Mouse (Mus musculus) CH12F3 (cell line): ENCODE measurements around the gene C1qb.

Experiments
- in situ Hi-C: fragments of 300-500 bp; cut with MboI; formaldehyde crosslinking; loops from 2 replicates; pipeline ENCODE4 v1.14.3; 2020; ENCODE audit warnings: low sequenced_read_pairs

C1qb gene

GRCm38 (mm10) chr4:136895861-136896260 is 9.9 kb upstream of the C1qb start:
- in situ Hi-C loops: loop anchor here (10.0 to 25.0 kb wide), 2 partner anchors 179 to 391 kb away; partner anchors contain the start of gene Wnt4

GRCm38 (mm10) chr4:136894821-136895220 is 8.8 kb upstream of the C1qb start:
- in situ Hi-C loops: loop anchor here (5.0 to 25.0 kb wide), 3 partner anchors 82 to 392 kb away; partner anchors contain the start of gene Wnt4

GRCm38 (mm10) chr4:136893691-136894543 is 7.9 kb upstream of the C1qb start:
- in situ Hi-C loops: loop anchor here (5.0 to 25.0 kb wide), 3 partner anchors 83 to 393 kb away; partner anchors contain the start of gene Wnt4

GRCm38 (mm10) chr4:136892811-136893210 is 6.8 kb upstream of the C1qb start, which contains the start of gene C1qc:
Gene C1qc, minus strand, starts transcription at chr4:136893065.
- in situ Hi-C loops: loop anchor here (5.0 to 25.0 kb wide), 3 partner anchors 84 to 394 kb away; partner anchors contain the start of gene Wnt4

GRCm38 (mm10) chr4:136892371-136892770 is 6.4 kb upstream of the C1qb start:
- in situ Hi-C loops: loop anchor here (5.0 to 25.0 kb wide), 3 partner anchors 85 to 395 kb away; partner anchors contain the start of gene Wnt4

- in situ Hi-C loops: loop anchor here (5.0 to 25.0 kb wide), 3 partner anchors 86 to 396 kb away; partner anchors contain the start of gene Wnt4
Observed at GRCm38 (mm10) chr4:136891115-136891514, 5.1 kb upstream of the C1qb start.

GRCm38 (mm10) chr4:136889981-136890380 is 4.0 kb upstream of the C1qb start:
- in situ Hi-C loops: loop anchor here (5.0 to 25.0 kb wide), 3 partner anchors 87 to 397 kb away; partner anchors contain the start of gene Wnt4

- in situ Hi-C loops: loop anchor here (25.0 kb wide), 1 partner anchor 400 kb away; the partner anchor contains the start of gene Wnt4
Observed at GRCm38 (mm10) chr4:136887714-136888113, 1.7 kb upstream of the C1qb start.

GRCm38 (mm10) chr4:136878601-136879000 is 7.4 kb downstream of the C1qb start:
- in situ Hi-C loops: loop anchor here (25.0 kb wide), 1 partner anchor 409 kb away; the partner anchor contains the start of gene Wnt4

- in situ Hi-C loops: loop anchor here (25.0 kb wide), 1 partner anchor 409 kb away; the partner anchor contains the start of gene Wnt4
Observed at GRCm38 (mm10) chr4:136878171-136878570, 7.8 kb downstream of the C1qb start.

GRCm38 (mm10) chr4:136876971-136877370 is 9.0 kb downstream of the C1qb start:
- in situ Hi-C loops: loop anchor here (25.0 kb wide), 1 partner anchor 410 kb away; the partner anchor contains the start of gene Wnt4

GRCm38 (mm10) chr4:136875012-136875411 is 11.0 kb downstream of the C1qb start:
- in situ Hi-C loops: loop anchor here (25.0 kb wide), 1 partner anchor 412 kb away; the partner anchor contains the start of gene Wnt4

GRCm38 (mm10) chr4:136868371-136868770 is 17.6 kb downstream of the C1qb start:
- in situ Hi-C loops: no loop called here

GRCm38 (mm10) chr4:136867690-136868345 is 18.2 kb downstream of the C1qb start:
- in situ Hi-C loops: no loop called here

GRCm38 (mm10) chr4:136865531-136865930 is 20.5 kb downstream of the C1qb start:
- in situ Hi-C loops: no loop called here

- in situ Hi-C loops: no loop called here
Observed at GRCm38 (mm10) chr4:136864751-136865470, 21.1 kb downstream of the C1qb start.

- in situ Hi-C loops: no loop called here
Observed at GRCm38 (mm10) chr4:136863517-136863916, 22.5 kb downstream of the C1qb start.

GRCm38 (mm10) chr4:136862411-136862810 is 23.6 kb downstream of the C1qb start:
- in situ Hi-C loops: no loop called here

- in situ Hi-C loops: no loop called here
Observed at GRCm38 (mm10) chr4:136861806-136862205, 24.2 kb downstream of the C1qb start.

- in situ Hi-C loops: no loop called here
Observed at GRCm38 (mm10) chr4:136860022-136860421, 26.0 kb downstream of the C1qb start.
